Mouse (Mus musculus) stomach, postnatal 0 days (tissue): ENCODE results near the gene Fam210b. TPM values are rescaled to one million over a fixed set of nuclear protein-coding genes. Genes with fewer than 3 reads are reported as not detected.

Experiments used
- ATAC-seq: fragments of 200-750 bp; cut with Nextera tagmentation; 2 replicates; pipeline ENCODE4 v1.8.0; 2017; ENCODE audit not compliant: low FRiP score, low TSS enrichment
- DNase-seq: peaks from one replicate; pipeline ENCODE4 v3.0.0-alpha.2; 2016; ENCODE audit warnings: low spot score
- H3K27ac ChIP-seq: fragments of 300-500 bp; sonication (generic); replicated peaks from 2 replicates; pipeline ENCODE4 v1.5.1; 2014; ENCODE audit warnings: mild to moderate bottlenecking, control low read depth
- H3K27me3 ChIP-seq: fragments of 300-500 bp; sonication (generic); 2 replicates; pipeline ENCODE4 v1.6.1; 2014; ENCODE audit warnings: low read length; ENCODE audit not compliant: control insufficient read depth, insufficient read depth
- H3K36me3 ChIP-seq: fragments of 300-500 bp; sonication (generic); 2 replicates; pipeline ENCODE4 v1.6.1; 2014; ENCODE audit warnings: low read length, mixed read lengths; ENCODE audit not compliant: control insufficient read depth, insufficient read depth
- H3K4me1 ChIP-seq: fragments of 300-500 bp; sonication (generic); replicated peaks from 2 replicates; pipeline ENCODE4 v1.6.1; 2014; ENCODE audit warnings: antibody characterized with exemption; ENCODE audit not compliant: control insufficient read depth, insufficient read depth
- H3K4me2 ChIP-seq: fragments of 300-500 bp; sonication (generic); replicated peaks from 2 replicates; pipeline ENCODE4 v1.6.1; 2014; ENCODE audit warnings: low read depth, mild to moderate bottlenecking, control low read depth, moderate library complexity
- H3K4me3 ChIP-seq: fragments of 300-500 bp; sonication (generic); 2 replicates; pipeline ENCODE4 v1.5.1; 2014; ENCODE audit warnings: low read depth, low read length, control low read depth
- H3K9ac ChIP-seq: fragments of 300-500 bp; sonication (generic); 2 replicates; pipeline ENCODE4 v1.6.1; 2014; ENCODE audit warnings: mild to moderate bottlenecking, low read length, control low read depth, mixed read lengths
- H3K9me3 ChIP-seq: fragments of 300-500 bp; sonication (generic); 2 replicates; pipeline ENCODE4 v1.6.1; 2016; ENCODE audit warnings: low read length; ENCODE audit not compliant: control insufficient read depth
- CTCF ChIP-seq: IDR thresholded peaks from 2 replicates; pipeline ENCODE4 v1.5.1; 2016; ENCODE audit warnings: antibody characterized with exemption, low read depth, mild to moderate bottlenecking, moderate library complexity
- EP300 ChIP-seq: optimal IDR thresholded peaks from 2 replicates; pipeline ENCODE3; 2016; ENCODE audit warnings: antibody characterized with exemption
- WGBS: fragments of 180-500 bp; shearing (Covaris S2); extraction: QIAGEN DNeasy Blood & Tissue Kit; methylation state at CpG from one replicate; pipeline ENCODE4 v1.1.7; 2014; 5-methylcytosine and 5-hydroxymethylcytosine counted together
- polyA plus RNA-seq: library from polyadenylated mRNA; unstranded; fragments of >200 nt; fragmentation: Nextera tagmentation; extraction: Ambion mirVana; gene quantifications from 2 replicates; pipeline ENCODE4 v1.2.1, GENCODE M21; 2015

Fam210b gene
- polyA plus RNA-seq, 1 experiment from 2014 or later: 23.9 TPM

DNA sequence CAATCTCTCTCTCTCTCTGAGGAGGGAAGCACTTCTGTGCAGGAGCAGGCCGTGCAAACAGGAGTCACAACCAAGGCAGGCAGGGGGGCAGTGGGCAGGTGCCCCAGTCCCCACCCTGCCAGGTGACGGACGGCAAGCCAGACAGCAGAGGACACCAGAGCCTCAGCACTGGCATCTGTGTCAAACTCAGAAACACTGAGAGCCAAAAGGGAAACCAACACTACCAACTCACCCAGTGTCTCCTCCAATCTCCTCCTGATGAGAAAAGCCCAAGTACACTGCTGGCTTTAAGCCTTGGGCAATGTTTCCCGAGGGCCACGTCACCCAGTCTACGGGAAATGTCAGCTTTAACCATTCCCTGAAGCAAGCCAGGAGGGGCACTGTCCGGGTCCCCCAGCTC is 17.8 kb downstream of the Fam210b start:
- no peak for TF ChIP-seq CTCF
- no peak for TF ChIP-seq EP300
- Histone ChIP-seq H3K9me3 (no peaks in the 10 kb centered on the region), H3K4me1 (no peaks in the 10 kb centered on the region), H3K27me3 (no peaks in the 10 kb centered on the region), H3K27ac (no peak overlapping the region), H3K4me2 (no peak overlapping the region), H3K4me3 (no peak overlapping the region), H3K9ac (no peak overlapping the region), H3K36me3 (peaks cover 18% of the 10 kb centered on the region)
- DNase-seq: no peak
- WGBS: 82% methylated on average over 7 of the region's 7 CpGs
- ATAC-seq: no peak

DNA sequence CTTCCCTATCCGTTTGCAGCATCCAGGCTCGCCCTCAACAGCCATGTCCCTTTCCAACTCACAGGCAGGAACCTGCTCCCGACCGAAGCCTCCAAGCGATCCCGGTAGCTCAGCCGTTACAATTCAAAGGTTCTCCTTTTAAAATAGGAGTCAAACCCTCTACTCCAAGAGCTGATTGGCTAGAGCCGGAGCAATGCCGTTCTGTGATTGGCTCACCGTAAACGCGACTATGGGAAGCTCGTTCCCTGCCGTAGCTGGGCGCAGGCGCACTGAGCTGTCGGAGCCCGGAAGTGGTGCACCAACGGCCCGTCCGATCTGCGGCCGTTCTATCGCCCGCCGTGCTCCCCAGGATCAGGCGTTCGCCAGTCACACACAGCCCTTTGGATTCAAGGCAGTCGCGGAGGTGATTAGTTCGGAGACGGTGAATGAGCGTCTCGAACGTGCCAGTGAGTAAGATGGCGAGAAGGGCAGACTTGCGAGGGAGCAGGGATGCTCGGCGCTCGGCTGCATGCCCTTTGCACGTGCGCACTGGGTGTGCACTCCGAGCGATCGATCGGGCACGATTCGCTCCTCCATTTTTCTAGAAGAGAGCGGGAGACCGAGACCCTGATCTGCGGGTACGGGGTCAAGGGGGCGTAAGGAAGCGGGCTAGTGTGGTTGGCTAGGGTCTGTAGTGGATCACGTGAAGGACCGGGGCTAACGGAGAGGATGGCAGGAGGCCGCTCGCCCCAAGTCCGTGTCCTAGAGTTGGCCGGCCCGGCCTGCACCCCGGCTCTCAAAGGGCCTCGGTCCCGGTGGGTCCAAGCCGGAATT is 25.3 kb downstream of the Fam210b start, which contains the start of the genes Aurka and Cstf1:
TSS of gene Aurka (minus strand) at position 125 of the 813 bp plus-strand sequence.
TSS of gene Cstf1 (plus strand) at position 271 of the 813 bp plus-strand sequence.
- DNase-seq (peak; percentile 94), ATAC-seq (peak; percentile 98)
- Histone ChIP-seq H3K27me3 (no peaks in the 10 kb centered on the region), H3K36me3 (peaks cover 13% of the 10 kb centered on the region), H3K4me2 (peak within 1 kb of the TSS; percentile 84), H3K9me3 (no peaks in the 10 kb centered on the region), H3K27ac (peak within 1 kb of the TSS; percentile 83), H3K9ac (peak within 1 kb of the TSS; percentile 94), H3K4me3 (peak within 1 kb of the TSS; percentile 91), H3K4me1 (no peaks in the 10 kb centered on the region)
- under 1% methylated on average over 66 of the region's 66 CpGs for WGBS
- TF ChIP-seq CTCF (no peak), EP300 (no peak)

DNA sequence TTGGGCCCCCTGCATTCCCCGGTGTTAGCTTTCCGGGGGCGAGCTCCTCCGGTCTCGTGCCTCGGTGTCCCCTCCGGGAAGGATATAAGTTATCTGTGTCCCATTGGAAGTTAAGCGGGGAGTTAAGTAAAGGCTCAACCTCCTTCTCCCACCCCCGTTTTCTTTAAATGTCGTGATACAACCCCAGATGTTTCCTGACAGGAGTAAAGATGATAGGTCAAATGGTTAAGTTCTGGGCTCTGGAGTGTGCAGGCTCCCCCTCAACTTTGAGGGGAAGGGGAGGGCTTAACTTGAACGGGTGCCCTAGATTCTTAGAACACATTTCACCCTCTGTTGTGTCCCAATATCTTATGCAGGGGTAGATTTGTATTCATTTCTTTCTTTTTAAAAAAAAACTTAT is 25.9 kb downstream of the Fam210b start:
- Histone ChIP-seq H3K4me1 (no peaks in the 10 kb centered on the region), H3K4me3 (peak overlapping the region; percentile 91), H3K27me3 (no peaks in the 10 kb centered on the region), H3K27ac (peak overlapping the region; percentile 83), H3K9me3 (no peaks in the 10 kb centered on the region), H3K4me2 (peak overlapping the region; percentile 73), H3K9ac (peak overlapping the region; percentile 94), H3K36me3 (peaks cover 20% of the 10 kb centered on the region)
- 1% methylated on average over 11 of the region's 11 CpGs for WGBS
- no peak for DNase-seq
- TF ChIP-seq EP300 (no peak), CTCF (no peak)
- ATAC-seq: no peak

GRCm38 (mm10) chr2:172376551-172376950 is 31.2 kb downstream of the Fam210b start:
- peak; percentile 68; the same call in 1 of the 2 replicates for ATAC-seq
- no peak overlapping the region for H3K4me2 ChIP-seq
- H3K36me3 ChIP-seq: peaks cover 41% of the 10 kb centered on the region

DNA sequence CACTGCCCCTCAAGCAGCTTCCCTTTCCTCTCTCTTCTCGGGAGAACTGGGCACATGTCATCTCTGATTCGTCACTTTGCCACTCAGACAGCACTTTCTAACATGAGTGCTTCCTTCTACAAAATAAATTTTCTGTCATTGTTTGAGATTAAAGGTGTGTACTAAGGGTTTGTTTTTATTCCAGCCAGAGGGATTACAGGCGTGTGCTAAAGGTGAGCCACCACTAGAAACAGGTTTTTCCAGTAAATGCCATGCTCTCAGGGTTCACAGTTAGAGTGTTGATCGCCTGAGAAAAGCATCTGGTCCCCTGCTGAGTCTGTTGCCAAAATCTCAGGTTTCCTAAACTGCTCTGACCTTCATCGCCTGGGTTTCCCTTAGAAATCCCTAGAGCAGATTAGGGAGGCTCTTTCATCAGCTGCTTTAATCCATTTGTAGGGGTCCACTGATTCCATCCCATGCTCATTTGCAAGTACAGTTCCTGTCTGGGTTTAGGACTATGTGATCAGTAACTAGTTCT is 31.7 kb downstream of the Fam210b start:
- Histone ChIP-seq H3K27ac (0 out of 2 replicates have a peak overlapping the region, but pooled peaks have one; percentile 18), H3K9me3 (no peaks in the 10 kb centered on the region), H3K27me3 (no peaks in the 10 kb centered on the region), H3K4me2 (no peak overlapping the region), H3K9ac (no peak overlapping the region), H3K4me1 (no peaks in the 10 kb centered on the region), H3K36me3 (peaks cover 46% of the 10 kb centered on the region), H3K4me3 (no peak overlapping the region)
- TF ChIP-seq EP300 (no peak), CTCF (no peak)
- ATAC-seq: peak; percentile 66
- WGBS: 51% methylated on average over 5 of the region's 5 CpGs
- DNase-seq: no peak

More at GRCm38 (mm10) chr2:172376551-172376950, 31.2 kb downstream of the Fam210b start:
- Histone ChIP-seq H3K27me3 (no peaks in the 10 kb centered on the region), H3K27ac (no peak overlapping the region), H3K9ac (no peak overlapping the region), H3K9me3 (no peaks in the 10 kb centered on the region), H3K4me1 (no peaks in the 10 kb centered on the region), H3K4me3 (no peak overlapping the region)
- WGBS: 70% methylated on average over 4 of the region's 4 CpGs
- DNase-seq: no peak
- TF ChIP-seq EP300: no peak
- no peak for TF ChIP-seq CTCF

- DNase-seq: peak; percentile 68
These were observed 33.0 kb downstream of the Fam210b start for GRCm38 (mm10) chr2:172378332-172378731.

More at GRCm38 (mm10) chr2:172378332-172378731, 33.0 kb downstream of the Fam210b start:
- no peak overlapping the region for H3K4me3 ChIP-seq
- H3K4me2 ChIP-seq: no peak overlapping the region
- no peak overlapping the region for H3K27ac ChIP-seq
- H3K4me1 ChIP-seq: no peaks in the 10 kb centered on the region
- WGBS: 76% methylated on average over 7 of the region's 7 CpGs
- TF ChIP-seq CTCF (peak; percentile 79), EP300 (no peak)
- no peak overlapping the region for H3K9ac ChIP-seq
- H3K36me3 ChIP-seq: peaks cover 45% of the 10 kb centered on the region
- H3K9me3 ChIP-seq: no peaks in the 10 kb centered on the region
- 0 out of 2 replicates have a peak, but pooled peaks have one; percentile 58 for ATAC-seq
- H3K27me3 ChIP-seq: no peaks in the 10 kb centered on the region
